ENCODE assay signal across 22 mouse cellular contexts in genomic region chr15:77271285-77271684, GRCm38 (mm10).
"Had no signal": no experiment of that assay in that cellular context is flagged by ENCODE, and none has a peak within 500 bp of the region (broad histone marks: within the 10 kb centered on the region; RNA-seq: fewer than 3 reads in every experiment).

No protein-coding gene starts in this region.

- H3K4me3 ChIP-seq: heart, embryonic 10.5 days; heart, embryonic 12.5 days; hindbrain, embryonic 13.5 days; hindbrain, embryonic 15.5 days; kidney, embryonic 15.5 days; limb, embryonic 13.5 days; limb, embryonic 15.5 days; liver, embryonic 12.5 days had no signal

- H3K27ac ChIP-seq: heart, embryonic 10.5 days; hindbrain, embryonic 13.5 days; hindbrain, embryonic 15.5 days; hindbrain, postnatal 0 days; kidney, embryonic 15.5 days; limb, embryonic 13.5 days; limb, embryonic 15.5 days; liver, embryonic 12.5 days; liver, embryonic 14.5 days had no signal

- H3K9me3 ChIP-seq: heart, embryonic 10.5 days; heart, embryonic 12.5 days; hindbrain, embryonic 13.5 days; hindbrain, embryonic 15.5 days; kidney, embryonic 15.5 days; limb, embryonic 13.5 days; limb, embryonic 15.5 days; liver, embryonic 12.5 days had no signal

- H3K4me2 ChIP-seq: heart, embryonic 12.5 days; hindbrain, embryonic 13.5 days; hindbrain, embryonic 15.5 days; kidney, embryonic 15.5 days; limb, embryonic 13.5 days; limb, embryonic 15.5 days; liver, embryonic 12.5 days had no signal

- ATAC-seq: forebrain, postnatal 0 days; hindbrain, postnatal 0 days; liver, embryonic 12.5 days had no signal

- H3K27me3 ChIP-seq: heart, embryonic 12.5 days; hindbrain, embryonic 13.5 days; hindbrain, embryonic 15.5 days; kidney, embryonic 15.5 days; limb, embryonic 13.5 days; limb, embryonic 15.5 days; liver, embryonic 12.5 days had no signal

- H3K36me3 ChIP-seq: heart, embryonic 10.5 days; heart, embryonic 12.5 days; hindbrain, embryonic 13.5 days; hindbrain, embryonic 15.5 days; kidney, embryonic 15.5 days; limb, embryonic 13.5 days; limb, embryonic 15.5 days; liver, embryonic 12.5 days had no signal

- DNase-seq: forebrain, postnatal 0 days; gastrocnemius, postnatal 14 days; gastrocnemius, postnatal 36 days; heart, adult 11 months; heart, postnatal 10 days; heart, postnatal 36 days; kidney, adult 11 months; kidney, adult 2 months; kidney, adult 9 months; kidney, postnatal 10 days; kidney, postnatal 25 days; left cerebral cortex, postnatal 4 days had no signal

- H3K9ac ChIP-seq: forebrain, postnatal 0 days; heart, embryonic 12.5 days; hindbrain, embryonic 13.5 days; hindbrain, embryonic 15.5 days; kidney, embryonic 15.5 days; limb, embryonic 13.5 days; limb, embryonic 15.5 days; liver, embryonic 12.5 days; liver, embryonic 14.5 days had no signal
